Mouse (Mus musculus) midbrain, embryonic 11.5 days (tissue): Measurements from ENCODE around the gene Ap1s1. TPM values are rescaled to one million over a fixed set of nuclear protein-coding genes. Genes with fewer than 3 reads are reported as not detected.

Source experiments
- ATAC-seq: fragments of 200-750 bp; cut with Nextera tagmentation; 2 replicates; pipeline ENCODE4 v1.8.0; 2017; ENCODE audit warnings: moderate TSS enrichment, moderate library complexity; ENCODE audit not compliant: low FRiP score
- DNase-seq: peaks from one replicate; pipeline ENCODE4 v3.0.0; 2015; ENCODE audit warnings: low spot score; ENCODE audit errors: missing footprints
- H3K27ac ChIP-seq: fragments of 300-500 bp; sonication (generic); 2 replicates; pipeline ENCODE4 v1.5.1; 2014; ENCODE audit warnings: low read depth, low read length
- H3K27me3 ChIP-seq: fragments of 300-500 bp; sonication (generic); 2 replicates; pipeline ENCODE4 v1.6.1; 2014; ENCODE audit warnings: mild to moderate bottlenecking, low read length, moderate library complexity, mixed read lengths; ENCODE audit not compliant: control insufficient read depth, insufficient read depth
- H3K36me3 ChIP-seq: fragments of 300-500 bp; sonication (generic); 2 replicates; pipeline ENCODE4 v1.6.1; 2014; ENCODE audit warnings: mild to moderate bottlenecking, low read length, moderate library complexity, mixed read lengths; ENCODE audit not compliant: control insufficient read depth, insufficient read depth
- H3K4me1 ChIP-seq: fragments of 300-500 bp; sonication (generic); 2 replicates; pipeline ENCODE4 v1.6.1; 2014; ENCODE audit warnings: low read length; ENCODE audit not compliant: control insufficient read depth, insufficient read depth
- H3K4me2 ChIP-seq: fragments of 300-500 bp; sonication (generic); 2 replicates; pipeline ENCODE4 v1.6.1; 2014; ENCODE audit warnings: mild to moderate bottlenecking, moderate library complexity
- H3K4me3 ChIP-seq: fragments of 300-500 bp; sonication (generic); 2 replicates; pipeline ENCODE4 v1.5.1; 2014; ENCODE audit warnings: low read depth, low read length
- H3K9ac ChIP-seq: fragments of 300-500 bp; sonication (generic); 2 replicates; pipeline ENCODE4 v1.6.1; 2014; ENCODE audit warnings: low read length
- H3K9me3 ChIP-seq: fragments of 300-500 bp; sonication (generic); 2 replicates; pipeline ENCODE4 v1.6.1; 2016; ENCODE audit warnings: low read length; ENCODE audit not compliant: control insufficient read depth
- WGBS: fragments of 180-500 bp; shearing (Covaris S2); extraction: QIAGEN DNeasy Blood & Tissue Kit; methylation state at CpG from one replicate; pipeline ENCODE4 v1.1.7; 2014; 5-methylcytosine and 5-hydroxymethylcytosine counted together
- polyA plus RNA-seq: library from polyadenylated mRNA; unstranded; fragments of >200 nt; fragmentation: Nextera tagmentation; extraction: Ambion mirVana; gene quantifications from 2 replicates; pipeline ENCODE4 v1.2.1, GENCODE M21; 2014

The Ap1s1 gene
- polyA plus RNA-seq, 1 experiment from 2014 or later: 192 TPM

- 21% methylated on average over 23 of the region's 23 CpGs for WGBS
- H3K4me3 ChIP-seq: peak within 1 kb of the TSS; percentile 11; the same call in 1 of the 2 replicates
- DNase-seq (peak; percentile 85), ATAC-seq (peak; percentile 57; the same call in 1 of the 2 replicates)
- no peak within 1 kb of the TSS for H3K9ac ChIP-seq
- H3K4me2 ChIP-seq: peak within 1 kb of the TSS; percentile 36
- H3K27me3 ChIP-seq: no peaks in the 10 kb centered on the region
- H3K4me1 ChIP-seq: peaks cover 3% of the 10 kb centered on the region; the same call in 1 of the 2 replicates
- H3K36me3 ChIP-seq: no peaks in the 10 kb centered on the region
- H3K27ac ChIP-seq: no peak within 1 kb of the TSS
- H3K9me3 ChIP-seq: no peaks in the 10 kb centered on the region
Measured at GRCm38 (mm10) chr5:137072079-137072960, 26.4 kb upstream of the Ap1s1 start, which contains the start of gene Serpine1. Gene Serpine1 (minus strand): TSS chr5:137072268.

DNA sequence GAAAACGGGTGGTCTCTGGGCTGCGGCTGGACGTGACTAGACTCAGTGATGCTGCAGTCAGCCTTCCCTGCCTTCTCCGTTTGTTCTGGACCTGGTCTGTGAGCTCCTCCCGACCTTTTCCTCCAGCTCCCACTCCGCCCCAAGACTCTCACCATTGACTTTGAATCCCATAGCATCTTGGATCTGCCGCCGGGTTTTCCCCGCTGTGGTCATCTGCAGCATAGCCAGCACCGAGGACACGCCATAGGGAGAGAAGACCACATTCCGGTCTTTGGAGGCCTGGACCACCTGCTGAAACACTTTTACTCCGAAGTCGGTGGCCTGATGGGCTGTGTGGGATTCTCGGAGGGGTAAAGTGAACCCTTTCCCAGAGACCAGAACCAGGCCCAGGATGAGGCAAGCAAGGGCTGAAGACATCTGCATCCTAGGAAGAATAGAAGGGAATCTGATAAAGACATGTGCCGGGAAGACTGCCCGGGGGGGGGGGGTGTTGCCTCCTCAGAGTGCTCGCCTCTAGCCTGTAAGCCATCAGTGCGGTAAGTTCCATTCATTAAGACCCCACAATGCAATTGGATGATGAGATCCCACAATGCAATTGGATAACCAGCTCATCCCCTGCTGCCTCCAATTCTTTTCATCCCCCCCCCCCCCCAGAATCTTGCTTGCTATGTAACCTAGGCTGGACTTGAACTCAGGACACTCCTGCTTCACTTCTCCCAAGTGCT is 25.1 kb upstream of the Ap1s1 start:
- H3K4me2 ChIP-seq: no peak overlapping the region
- H3K9ac ChIP-seq: no peak overlapping the region
- DNase-seq (no peak), ATAC-seq (no peak)
- H3K4me3 ChIP-seq: no peak overlapping the region
- no peaks in the 10 kb centered on the region for H3K27me3 ChIP-seq
- H3K4me1 ChIP-seq: peaks cover 3% of the 10 kb centered on the region; the same call in 1 of the 2 replicates
- H3K36me3 ChIP-seq: no peaks in the 10 kb centered on the region
- WGBS: 89% methylated on average over 19 of the region's 19 CpGs
- H3K9me3 ChIP-seq: no peaks in the 10 kb centered on the region
- H3K27ac ChIP-seq: no peak overlapping the region

- WGBS: 82% methylated on average over 4 of the region's 4 CpGs
- ATAC-seq: no peak
- no peaks in the 10 kb centered on the region for H3K4me1 ChIP-seq
Measured at GRCm38 (mm10) chr5:137068711-137069110, 22.8 kb upstream of the Ap1s1 start.

GRCm38 (mm10) chr5:137065923-137066322 is 20.0 kb upstream of the Ap1s1 start:
- Histone ChIP-seq H3K9ac (no peak overlapping the region), H3K27me3 (no peaks in the 10 kb centered on the region), H3K4me2 (no peak overlapping the region), H3K36me3 (no peaks in the 10 kb centered on the region), H3K4me3 (no peak overlapping the region), H3K4me1 (no peaks in the 10 kb centered on the region), H3K9me3 (no peaks in the 10 kb centered on the region), H3K27ac (no peak overlapping the region)
- ATAC-seq: no peak
- no peak for DNase-seq
- 78% methylated on average over 8 of the region's 8 CpGs for WGBS

More at GRCm38 (mm10) chr5:137068711-137069110, 22.8 kb upstream of the Ap1s1 start:
- no peaks in the 10 kb centered on the region for H3K9me3 ChIP-seq
- no peaks in the 10 kb centered on the region for H3K27me3 ChIP-seq
- H3K4me3 ChIP-seq: no peak overlapping the region
- H3K9ac ChIP-seq: no peak overlapping the region
- H3K4me2 ChIP-seq: no peak overlapping the region
- DNase-seq: no peak
- no peak overlapping the region for H3K27ac ChIP-seq
- no peaks in the 10 kb centered on the region for H3K36me3 ChIP-seq

DNA sequence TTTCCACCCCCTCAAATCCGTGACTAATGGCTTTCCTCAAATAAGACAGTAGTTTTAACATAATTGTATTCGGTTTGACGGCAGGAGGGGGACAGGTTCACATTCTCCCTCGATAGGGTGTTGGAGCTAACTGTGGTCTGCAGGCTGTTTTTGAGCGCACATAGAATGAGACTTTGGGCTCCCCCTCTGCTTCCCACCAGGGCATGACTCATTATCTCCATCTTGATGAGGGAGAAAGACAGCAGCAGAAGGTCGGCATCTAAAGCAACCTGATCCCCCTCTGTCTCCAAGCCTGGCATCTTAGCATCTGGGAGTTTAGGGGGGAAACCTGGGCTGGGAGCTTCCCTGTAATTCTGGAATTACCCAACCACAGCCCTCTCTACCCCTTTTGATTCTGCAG is 19.5 kb upstream of the Ap1s1 start:
- Histone ChIP-seq H3K27me3 (no peaks in the 10 kb centered on the region), H3K4me1 (no peaks in the 10 kb centered on the region), H3K36me3 (no peaks in the 10 kb centered on the region), H3K9ac (no peak overlapping the region), H3K4me3 (no peak overlapping the region), H3K27ac (no peak overlapping the region), H3K9me3 (no peaks in the 10 kb centered on the region), H3K4me2 (no peak overlapping the region)
- ATAC-seq: no peak
- no peak for DNase-seq
- WGBS: 75% methylated on average over 6 of the region's 6 CpGs

- H3K4me1 ChIP-seq: no peaks in the 10 kb centered on the region
- no peaks in the 10 kb centered on the region for H3K9me3 ChIP-seq
- H3K36me3 ChIP-seq: no peaks in the 10 kb centered on the region
- H3K9ac ChIP-seq: no peak overlapping the region
- H3K4me2 ChIP-seq: no peak overlapping the region
- H3K27ac ChIP-seq: no peak overlapping the region
- no peak overlapping the region for H3K4me3 ChIP-seq
- ATAC-seq (no peak), DNase-seq (no peak)
- WGBS: 93% methylated on average over 5 of the region's 5 CpGs
- H3K27me3 ChIP-seq: no peaks in the 10 kb centered on the region
Measured at GRCm38 (mm10) chr5:137062601-137063000, 16.7 kb upstream of the Ap1s1 start.

- Histone ChIP-seq H3K9ac (no peak overlapping the region), H3K9me3 (no peaks in the 10 kb centered on the region), H3K27ac (no peak overlapping the region), H3K27me3 (no peaks in the 10 kb centered on the region), H3K4me3 (no peak overlapping the region), H3K4me2 (no peak overlapping the region), H3K4me1 (no peaks in the 10 kb centered on the region), H3K36me3 (no peaks in the 10 kb centered on the region)
- no peak for ATAC-seq
- 30% methylated on average over 11 of the region's 12 CpGs for WGBS
- no peak for DNase-seq
Measured at GRCm38 (mm10) chr5:137061809-137062481, 16.0 kb upstream of the Ap1s1 start.

GRCm38 (mm10) chr5:137054873-137055272 is 8.9 kb upstream of the Ap1s1 start:
- Histone ChIP-seq H3K27me3 (no peaks in the 10 kb centered on the region), H3K36me3 (no peaks in the 10 kb centered on the region), H3K9me3 (no peaks in the 10 kb centered on the region), H3K4me2 (no peak overlapping the region), H3K9ac (no peak overlapping the region), H3K4me1 (no peaks in the 10 kb centered on the region), H3K4me3 (no peak overlapping the region), H3K27ac (no peak overlapping the region)
- ATAC-seq (no peak), DNase-seq (no peak)
- 88% methylated on average over 5 of the region's 5 CpGs for WGBS
